7 mouse cellular contexts compared by ENCODE assay signal in the genomic region with DNA sequence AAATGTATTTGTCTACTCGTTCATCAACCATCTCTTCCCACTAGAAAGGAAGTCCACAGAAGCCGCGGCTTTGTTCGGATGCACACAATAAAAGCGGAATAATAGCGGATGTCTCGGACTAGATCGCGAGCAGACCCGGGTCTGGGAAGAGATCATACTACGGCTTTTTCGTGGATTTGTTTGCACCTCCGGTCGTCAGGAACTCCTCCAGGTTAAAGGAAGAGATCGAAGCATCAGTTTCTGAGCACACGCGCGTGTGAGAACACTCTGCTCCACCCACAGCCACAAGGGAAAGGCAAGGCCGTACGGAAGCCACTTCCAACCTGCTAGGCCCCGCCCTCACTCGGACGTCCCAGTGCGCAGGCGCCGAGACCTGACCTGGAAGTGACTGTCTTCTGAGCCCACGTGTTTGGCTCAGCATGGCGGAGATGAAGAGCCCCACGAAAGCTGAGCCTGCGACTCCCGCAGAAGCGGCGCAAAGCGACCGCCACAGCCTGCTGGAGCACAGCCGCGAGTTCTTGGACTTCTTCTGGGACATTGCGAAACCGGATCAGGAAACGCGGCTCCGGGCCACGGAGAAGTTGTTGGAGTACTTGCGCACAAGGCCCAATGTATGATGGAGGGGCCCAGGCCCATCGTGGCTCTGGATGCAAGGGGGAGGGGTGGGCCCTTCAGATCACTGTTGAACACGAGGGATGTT. TPM values are rescaled to one million over a fixed set of nuclear protein-coding genes. Genes with fewer than 3 reads are reported as not detected.
DNase-seq lines count a peak whose midpoint lies in the region; ATAC-seq lines count a peak whose summit lies in the region.

TSS of gene Mybbp1a (plus strand) at position 391 of the 700 bp plus-strand sequence.

- H3K27me3 ChIP-seq in embryonic facial prominence, embryonic 11.5 days (ENCODE audit: control insufficient read depth, insufficient read depth, low read length) = no peaks in the 10 kb centered on the region
- no peaks in the 10 kb centered on the region for H3K27me3 ChIP-seq in limb, embryonic 11.5 days (ENCODE audit: control insufficient read depth, insufficient read depth, low read length)
- no peaks in the 10 kb centered on the region for H3K27me3 ChIP-seq in midbrain, embryonic 14.5 days (ENCODE audit: control insufficient read depth, insufficient read depth, low read length)

- peak within 1 kb of the TSS; percentile 53 for H3K27ac ChIP-seq in embryonic facial prominence, embryonic 11.5 days (replicated peaks; ENCODE audit: low read depth, low read length)
- peak within 1 kb of the TSS; percentile 82 for H3K27ac ChIP-seq in limb, embryonic 11.5 days (replicated peaks; ENCODE audit: low read depth, low read length)
- peak within 1 kb of the TSS; percentile 91 for H3K27ac ChIP-seq in midbrain, embryonic 14.5 days (replicated peaks; ENCODE audit: low read depth, low read length)

- H3K4me3 ChIP-seq in embryonic facial prominence, embryonic 11.5 days (ENCODE audit: low read depth, low read length) = peak within 1 kb of the TSS; percentile 89
- H3K4me3 ChIP-seq in limb, embryonic 11.5 days (ENCODE audit: low read depth, low read length) = peak within 1 kb of the TSS; percentile 66
- peak within 1 kb of the TSS; percentile 84 for H3K4me3 ChIP-seq in midbrain, embryonic 14.5 days (replicated peaks; ENCODE audit: low read depth, low read length)

- DNase-seq in adrenal gland, postnatal 14 days = peak; percentile 99
- DNase-seq in embryonic facial prominence, embryonic 11.5 days (ENCODE audit: low spot score) = peak; percentile 98
- DNase-seq in heart, adult 11 months = peak; percentile 99
- peak; percentile 99 for DNase-seq in kidney, adult 18-20 months
- peak; percentile 99 for DNase-seq in limb, embryonic 11.5 days (ENCODE audit: low spot score)
- DNase-seq in midbrain, embryonic 14.5 days = peak; percentile 99
- peak; percentile 98 to 99 for DNase-seq in spleen, adult 18-20 months

- H3K4me2 ChIP-seq in embryonic facial prominence, embryonic 11.5 days (ENCODE audit: low read depth, low read length) = peak within 1 kb of the TSS; percentile 85
- H3K4me2 ChIP-seq in limb, embryonic 11.5 days (ENCODE audit: low read depth, severe bottlenecking) = peak within 1 kb of the TSS; percentile 85
- H3K4me2 ChIP-seq in midbrain, embryonic 14.5 days (ENCODE audit: low read length) = peak within 1 kb of the TSS; percentile 86

- no peaks in the 10 kb centered on the region for H3K9me3 ChIP-seq in embryonic facial prominence, embryonic 11.5 days (replicated peaks; ENCODE audit: control insufficient read depth, low read length)
- H3K9me3 ChIP-seq in limb, embryonic 11.5 days (ENCODE audit: control insufficient read depth, low read length) = no peaks in the 10 kb centered on the region
- H3K9me3 ChIP-seq in midbrain, embryonic 14.5 days (ENCODE audit: control insufficient read depth, low read length) = no peaks in the 10 kb centered on the region

- peak within 1 kb of the TSS; percentile 90 for H3K9ac ChIP-seq in embryonic facial prominence, embryonic 11.5 days (replicated peaks; ENCODE audit: low read length)
- peak within 1 kb of the TSS; percentile 63 for H3K9ac ChIP-seq in limb, embryonic 11.5 days (ENCODE audit: low read length)
- H3K9ac ChIP-seq in midbrain, embryonic 14.5 days (replicated peaks; ENCODE audit: low read length) = peak within 1 kb of the TSS; percentile 75

- peaks cover 13% of the 10 kb centered on the region for H3K36me3 ChIP-seq in embryonic facial prominence, embryonic 11.5 days (replicated peaks; ENCODE audit: control insufficient read depth, insufficient read depth, low read depth, low read length)
- peaks cover 27% of the 10 kb centered on the region for H3K36me3 ChIP-seq in limb, embryonic 11.5 days (ENCODE audit: control insufficient read depth, insufficient read depth, low read length)
- peaks cover 38% of the 10 kb centered on the region for H3K36me3 ChIP-seq in midbrain, embryonic 14.5 days (ENCODE audit: control insufficient read depth, insufficient read depth, low read length)

- H3K4me1 ChIP-seq in embryonic facial prominence, embryonic 11.5 days (ENCODE audit: control insufficient read depth, insufficient read depth, low read length) = no peaks in the 10 kb centered on the region; the same call in 1 of the 2 replicates
- peaks cover 4% of the 10 kb centered on the region for H3K4me1 ChIP-seq in limb, embryonic 11.5 days (ENCODE audit: control insufficient read depth, insufficient read depth, low read length)
- H3K4me1 ChIP-seq in midbrain, embryonic 14.5 days (ENCODE audit: control insufficient read depth, insufficient read depth, low read length) = peaks cover 7% of the 10 kb centered on the region

- peak; percentile 86 for ATAC-seq in embryonic facial prominence, embryonic 11.5 days (replicated peaks; ENCODE audit: insufficient number of reproducible peaks, low FRiP score, low TSS enrichment, low read depth)
- ATAC-seq in limb, embryonic 11.5 days (ENCODE audit: insufficient number of reproducible peaks, low FRiP score, low TSS enrichment, low read depth) = peak; percentile 90
- peak; percentile 91 for ATAC-seq in midbrain, embryonic 14.5 days (ENCODE audit: low FRiP score, low TSS enrichment)

- under 1% methylated on average over 46 of the region's 46 CpGs for WGBS in embryonic facial prominence, embryonic 11.5 days
- WGBS in limb, embryonic 11.5 days = under 1% methylated on average over 46 of the region's 46 CpGs
- under 1% methylated on average over 46 of the region's 46 CpGs for WGBS in midbrain, embryonic 14.5 days

RNA-seq across cellular contexts. Expression of gene Mybbp1a, which starts in this region (rescaled TPM):
- 85.6 and 101 TPM in 2 replicates for total RNA-seq in adrenal gland, postnatal 14 days (2021)
- polyA plus RNA-seq in embryonic facial prominence, embryonic 11.5 days (2014; fragmentation: Nextera tagmentation; extraction: Ambion mirVana) = 171 and 191 TPM in 2 replicates
- 175 and 192 TPM in 2 replicates for polyA plus RNA-seq in limb, embryonic 11.5 days (2014; fragmentation: Nextera tagmentation; extraction: Ambion mirVana)
- 52.0 and 66.0 TPM in 2 replicates for polyA plus RNA-seq in midbrain, embryonic 14.5 days (2014; fragmentation: Nextera tagmentation; extraction: Ambion mirVana)

Comparison
In these comparisons a context has a peak if more than half of its experiments do, and no peak if none do; other contexts are left out.
1. Peak in every context shown above with its lines: DNase-seq, ATAC-seq, H3K4me3 ChIP-seq and H3K27ac ChIP-seq.